Mouse (Mus musculus): ENCODE measurements around the gene Fam204a.

DNA sequence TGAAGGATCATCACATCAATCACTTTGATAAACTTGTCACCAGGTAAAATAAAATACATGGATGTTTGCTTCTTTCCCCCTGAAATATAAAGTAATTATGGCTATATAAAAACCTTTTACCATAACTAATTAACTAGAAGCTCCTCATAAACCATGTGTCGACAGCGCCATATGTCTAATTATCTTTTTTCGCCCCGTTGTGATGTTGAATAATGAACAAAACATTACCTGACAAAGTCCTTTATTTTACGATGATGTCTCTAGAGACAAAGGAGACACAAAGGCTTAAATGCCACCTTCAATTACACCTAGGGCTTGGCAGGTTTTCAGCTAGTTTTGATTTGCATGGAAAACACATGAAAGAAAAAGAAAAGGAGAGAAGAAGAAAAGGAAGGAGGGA is 34.2 kb upstream of the Fam204a start:
- no peak for TF ChIP-seq CTCF (IDR thresholded peaks at IDR 0.05; ENCODE audit: low read depth)
- no peak for TF ChIP-seq EP300 (optimal IDR thresholded peaks at IDR 0.05)
